Mouse (Mus musculus) heart, adult 18-20 months (tissue): Measurements from ENCODE around the gene Esx1. TPM values are rescaled to one million over a fixed set of nuclear protein-coding genes. Genes with fewer than 3 reads are reported as not detected.

Experiments
- DNase-seq, 2 experiments: peaks; one replicate each; pipeline ENCODE4 v3.0.0; 2021 to 2022; ENCODE audit warnings: mixed read lengths in 1 of 2
- long read RNA-seq, 2 experiments: library from polyadenylated mRNA; stranded (forward); transcript quantifications; one replicate each; pipeline ENCODE4 v2.0.0; 2021
- total RNA-seq, 2 experiments: library from RNA; stranded (reverse); gene quantifications; 2 replicates each; pipeline ENCODE4 v1.2.3; 2021

Esx1 gene
- not detected for total RNA-seq
- long read RNA-seq, experiment 1: 0 reads
- long read RNA-seq, experiment 2: 0 reads

GRCm38 (mm10) chrX:137121718-137122117 is at the start of gene Esx1:
Gene Esx1 (minus strand): TSS chrX:137122083.
- DNase-seq: no peak

DNA sequence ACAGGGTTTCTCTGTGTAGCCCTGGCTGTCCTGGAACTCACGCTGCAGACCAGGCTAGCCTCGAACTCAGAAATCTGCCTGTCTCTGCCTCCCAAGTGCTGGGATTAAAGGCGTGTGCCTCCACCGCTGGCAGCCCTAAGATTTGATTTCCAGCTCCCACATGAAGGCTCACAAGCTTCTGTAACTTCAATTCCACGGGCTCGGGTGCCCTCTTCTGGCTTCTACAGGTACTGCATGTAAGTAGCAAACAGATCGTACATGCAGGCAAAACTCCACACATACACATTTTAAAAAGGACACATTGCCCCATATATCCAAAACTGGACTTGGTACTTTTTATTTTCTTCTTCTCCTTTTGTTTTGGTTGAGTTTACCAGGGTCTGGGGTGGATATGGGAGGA is 48.1 kb upstream of the Esx1 start:
- DNase-seq: peak in 1 of 2 experiments; percentile 3

DNA sequence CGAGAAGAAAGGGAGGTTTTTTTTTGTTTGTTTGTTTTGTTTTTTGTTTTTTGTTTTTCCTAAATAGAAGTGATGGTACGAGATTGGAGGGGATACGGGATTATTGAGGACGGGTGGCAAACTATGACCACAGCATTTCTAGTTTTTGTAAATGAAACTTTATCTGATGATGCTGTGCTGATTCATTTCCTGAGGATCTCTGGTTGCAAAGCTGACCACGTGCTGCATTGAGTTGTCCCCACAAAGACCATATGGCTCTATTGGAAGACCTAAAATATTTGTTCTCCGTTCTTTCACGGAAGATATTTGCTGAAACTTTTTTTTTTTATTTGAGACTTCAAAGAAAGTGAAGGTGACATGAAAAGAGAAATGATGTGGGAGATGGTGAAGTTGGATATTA is 45.8 kb upstream of the Esx1 start:
- DNase-seq: no peak

- no peak for DNase-seq
These were observed 43.7 kb upstream of the Esx1 start for GRCm38 (mm10) chrX:137165621-137166020.

- no peak for DNase-seq
These were observed 40.8 kb upstream of the Esx1 start for GRCm38 (mm10) chrX:137162700-137163099.

DNA sequence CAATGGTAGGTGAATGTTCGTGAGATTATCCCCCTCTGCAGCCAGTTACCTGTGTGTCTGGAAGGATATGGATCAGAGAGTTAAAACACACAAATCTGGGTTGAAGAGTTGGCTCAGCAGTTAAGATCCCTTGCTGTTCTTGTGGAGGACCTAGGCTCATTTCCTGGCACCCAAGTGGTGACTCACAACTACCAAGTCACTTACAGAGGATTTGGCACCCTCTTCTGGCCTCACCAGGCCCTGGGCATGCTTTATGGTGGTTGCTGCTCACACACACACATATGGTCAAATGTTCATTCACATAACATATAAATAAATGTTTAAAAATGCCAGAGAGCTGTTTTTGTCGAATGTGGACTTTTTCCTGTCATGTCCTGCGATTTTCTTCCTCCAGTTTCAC is 39.1 kb upstream of the Esx1 start:
- no peak for DNase-seq

GRCm38 (mm10) chrX:137149050-137149449 is 27.2 kb upstream of the Esx1 start:
- no peak for DNase-seq

- no peak for DNase-seq
These were observed 22.8 kb upstream of the Esx1 start for GRCm38 (mm10) chrX:137144674-137145073.

- DNase-seq: no peak
These were observed 21.8 kb upstream of the Esx1 start for GRCm38 (mm10) chrX:137143726-137144125.

- DNase-seq: no peak
These were observed 20.7 kb upstream of the Esx1 start for GRCm38 (mm10) chrX:137142546-137142945.

- DNase-seq: peak; percentile 33 to 78
These were observed 19.8 kb upstream of the Esx1 start for GRCm38 (mm10) chrX:137141669-137142068.

DNA sequence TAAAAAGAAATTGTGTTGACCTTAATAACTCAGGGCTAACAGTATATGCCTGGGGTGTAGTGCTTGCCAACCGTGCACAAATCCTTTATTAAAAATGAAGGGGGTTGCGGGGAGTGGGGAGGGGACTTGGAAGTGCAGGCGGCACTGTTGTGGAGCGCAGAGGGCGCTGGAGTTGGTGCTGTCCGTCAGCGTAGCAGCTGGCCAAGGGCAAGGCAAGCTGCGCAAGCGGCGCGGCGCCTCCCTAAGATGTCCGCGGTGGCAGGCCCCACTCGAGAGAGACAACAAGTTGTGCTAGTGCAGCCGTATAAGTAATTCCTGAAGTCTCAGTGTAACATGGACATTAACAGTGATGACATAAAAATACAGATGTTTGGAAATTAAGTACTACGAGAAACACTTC is 5.7 kb upstream of the Esx1 start:
- DNase-seq: no peak

DNA sequence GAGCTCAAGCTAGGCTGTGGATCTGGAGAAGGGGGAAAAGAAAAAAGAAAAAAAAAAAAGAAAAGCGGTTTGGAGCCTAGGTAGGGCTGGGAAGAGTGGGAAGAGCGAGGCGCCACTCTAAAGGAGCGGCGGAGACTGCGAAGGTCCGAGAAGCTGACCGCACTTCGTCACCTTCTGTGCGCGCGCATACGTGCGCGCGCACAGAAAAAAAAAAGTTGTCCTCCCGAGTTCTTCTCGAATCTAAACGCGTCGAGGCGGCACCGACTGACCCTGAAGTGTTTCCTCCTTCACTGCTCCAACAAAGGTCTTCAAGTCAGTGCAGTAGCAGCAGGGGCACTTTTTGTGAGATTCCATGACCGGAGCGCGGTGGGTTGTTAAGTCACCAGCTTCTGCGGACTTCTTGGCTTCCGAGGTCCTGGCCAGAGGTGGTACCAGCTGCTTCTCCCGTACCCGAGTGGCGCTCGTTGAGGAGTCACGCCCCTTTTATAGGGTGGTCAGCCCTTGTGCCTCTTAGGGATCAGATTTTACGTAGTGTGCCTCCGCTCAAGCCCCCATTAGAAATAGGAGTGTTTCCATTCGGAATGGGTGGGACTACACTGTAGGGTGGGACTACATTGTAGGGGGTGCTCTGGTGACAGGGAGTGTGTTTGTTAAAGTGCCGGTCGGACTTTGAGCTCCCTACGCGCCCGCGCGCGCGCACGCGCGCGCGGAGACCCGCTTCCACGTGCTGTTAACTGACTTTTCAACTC is 2.0 kb downstream of the Esx1 start:
- no peak for DNase-seq

GRCm38 (mm10) chrX:137118097-137118746 is 3.7 kb downstream of the Esx1 start:
- peak in 1 of 2 experiments; percentile 26 for DNase-seq

DNA sequence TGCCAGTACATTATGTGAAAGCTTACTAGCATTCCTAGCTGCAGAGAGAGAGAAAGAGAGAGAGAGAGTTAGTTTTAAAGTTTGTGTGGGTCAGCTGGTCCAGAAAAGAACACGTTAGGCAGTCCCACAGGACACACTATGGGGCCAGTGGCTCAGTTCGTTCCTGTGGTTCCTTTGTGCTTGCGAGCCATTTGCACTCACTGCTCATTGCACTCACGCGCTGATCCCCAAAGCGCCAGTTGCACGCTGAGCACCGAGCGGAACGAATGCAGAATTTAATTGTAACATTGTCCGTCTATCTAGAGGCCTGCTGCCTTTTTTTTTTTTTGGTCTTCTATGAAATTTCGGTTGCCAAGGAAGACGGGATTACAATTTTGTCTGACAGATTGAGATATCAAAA is 15.4 kb downstream of the Esx1 start:
- no peak for DNase-seq

DNA sequence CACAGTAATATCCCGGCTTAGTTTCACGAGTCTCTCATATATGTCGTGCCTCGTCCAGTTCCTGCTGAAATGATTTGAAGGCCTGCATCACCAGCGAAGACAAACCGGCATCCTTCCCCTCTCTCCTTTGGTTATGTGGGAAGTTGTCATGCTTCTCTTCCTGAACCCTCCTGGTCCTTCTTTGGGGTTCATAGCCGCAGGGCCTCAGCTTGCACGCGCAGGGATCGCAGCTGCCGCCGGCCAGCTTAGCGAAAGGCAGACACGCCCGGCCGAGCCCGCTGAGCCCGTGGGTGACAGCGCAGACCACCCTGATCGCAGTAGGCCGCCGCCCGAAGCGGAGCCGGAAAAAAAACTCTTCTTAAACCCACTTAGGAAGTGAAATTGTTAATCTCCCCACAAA is 17.4 kb downstream of the Esx1 start:
- no peak for DNase-seq

Other genes starting within 250 kb of the Esx1 start
- gene H2bfm, start 194.8 kb downstream of the Esx1 start, total RNA-seq: not detected
- 1 to 10 TPM in 1 of 2 experiments, under 1 TPM in 1; 0.92 to 1.2 TPM for gene Tmsb15b2, start 146.6 kb downstream of the Esx1 start, total RNA-seq
- not detected for gene Tmsb15l, start 145.2 kb downstream of the Esx1 start, total RNA-seq
- gene Tmsb15b1, start 145.2 kb downstream of the Esx1 start, total RNA-seq: not detected
- under 1 TPM in 1 of 2 experiments, not detected in 1; 0.46 TPM for gene Zcchc18, start 128.9 kb downstream of the Esx1 start, total RNA-seq
- gene Slc25a53, start 83.8 kb downstream of the Esx1 start, total RNA-seq: 1 to 10 TPM; 1.6 to 3.7 TPM
- gene Fam199x, start 72.5 kb downstream of the Esx1 start, total RNA-seq: 1 to 10 TPM; 4.4 to 4.8 TPM